Mouse (Mus musculus) testis, postnatal 10 days (tissue): ENCODE results near the gene Atat1.
A peak's percentile ranks its signal among the peaks of the same experiment; 100 is the strongest.

ENCODE experiments used
- DNase-seq: peaks from one replicate; pipeline ENCODE4 v3.0.0; 2021; ENCODE audit warnings: low spot score

Gene Atat1

GRCm38 (mm10) chr17:35873774-35874519 is 35.9 kb downstream of the Atat1 start:
- DNase-seq, result peak; percentile 96

GRCm38 (mm10) chr17:35870884-35871696 is 38.8 kb downstream of the Atat1 start:
- DNase-seq, result peak; percentile 72

- DNase-seq, result no peak
Observed at GRCm38 (mm10) chr17:35870151-35870883, 39.6 kb downstream of the Atat1 start.

- peak; percentile 65 for DNase-seq
Observed at GRCm38 (mm10) chr17:35869346-35870067, 40.4 kb downstream of the Atat1 start.

GRCm38 (mm10) chr17:35868961-35869345 is 40.9 kb downstream of the Atat1 start:
- DNase-seq, result no peak

- no peak for DNase-seq
Observed at GRCm38 (mm10) chr17:35868165-35868820, 41.6 kb downstream of the Atat1 start.

- DNase-seq, result peak; percentile 58
Observed at GRCm38 (mm10) chr17:35866911-35867890, 42.7 kb downstream of the Atat1 start.

GRCm38 (mm10) chr17:35866281-35866831 is 43.5 kb downstream of the Atat1 start:
- peak; percentile 84 for DNase-seq

- peak; percentile 88 for DNase-seq
Observed at GRCm38 (mm10) chr17:35865481-35866280, 44.2 kb downstream of the Atat1 start, which contains the start of gene Ppp1r18. Gene Ppp1r18 (plus strand): TSS chr17:35865593.

GRCm38 (mm10) chr17:35864832-35865353 is 45.0 kb downstream of the Atat1 start:
- DNase-seq, result no peak

GRCm38 (mm10) chr17:35861198-35861857 is 48.5 kb downstream of the Atat1 start, which contains the start of gene Nrm:
Gene Nrm (plus strand): TSS chr17:35861318.
- DNase-seq, result peak; percentile 92

- DNase-seq, result no peak
Observed at GRCm38 (mm10) chr17:35860831-35861197, 49.1 kb downstream of the Atat1 start.

- no peak for DNase-seq
Observed at GRCm38 (mm10) chr17:35859835-35860234, 50.0 kb downstream of the Atat1 start.

GRCm38 (mm10) chr17:35859371-35859770 is 50.5 kb downstream of the Atat1 start:
- DNase-seq, result no peak

- DNase-seq, result no peak
Observed at GRCm38 (mm10) chr17:35850974-35851373, 58.9 kb downstream of the Atat1 start.

GRCm38 (mm10) chr17:35848112-35848511 is 61.8 kb downstream of the Atat1 start:
- no peak for DNase-seq
